Mouse (Mus musculus) myocyte (in vitro differentiated cells): ENCODE measurements around the gene Adig.

ENCODE experiments used
- MYOG ChIP-seq, 3 experiments: IDR thresholded peaks; one replicate each; pipeline ENCODE4 v1.6.1; 2011; ENCODE audit warnings: control low read depth in 2 of 3, low read depth in 2 of 3, mild to moderate bottlenecking in 2 of 3; ENCODE audit not compliant: insufficient read length in 2 of 3, control insufficient read depth in 1 of 3, insufficient read depth in 1 of 3
- POLR2AphosphoS2 ChIP-seq: IDR thresholded peaks from one replicate; pipeline ENCODE4 v1.6.1; 2011; ENCODE audit warnings: low read depth, control low read depth; ENCODE audit not compliant: insufficient read length
- REST ChIP-seq: IDR thresholded peaks from one replicate; pipeline ENCODE4 v1.6.1; 2011; ENCODE audit warnings: mild to moderate bottlenecking, control low read depth, moderate library complexity; ENCODE audit not compliant: insufficient read depth, insufficient read length

- TF ChIP-seq POLR2AphosphoS2 (no peak), REST (no peak), MYOG (IDR thresholded peaks at IDR 0.05; ENCODE audit: control insufficient read depth in 1 of 3, insufficient read depth in 1 of 3, insufficient read length in 2 of 3, low read depth in 2 of 3) (no peak)
These were observed 24.8 kb upstream of the Adig start for GRCm38 (mm10) chr2:158477640-158478039.
